Mouse (Mus musculus): ENCODE data around the gene Slc25a47. TPM values are rescaled to one million over a fixed set of nuclear protein-coding genes. Genes with fewer than 3 reads are reported as not detected.

Slc25a47 gene
- polyA plus RNA-seq, 1 experiment = 6.6 TPM

DNA sequence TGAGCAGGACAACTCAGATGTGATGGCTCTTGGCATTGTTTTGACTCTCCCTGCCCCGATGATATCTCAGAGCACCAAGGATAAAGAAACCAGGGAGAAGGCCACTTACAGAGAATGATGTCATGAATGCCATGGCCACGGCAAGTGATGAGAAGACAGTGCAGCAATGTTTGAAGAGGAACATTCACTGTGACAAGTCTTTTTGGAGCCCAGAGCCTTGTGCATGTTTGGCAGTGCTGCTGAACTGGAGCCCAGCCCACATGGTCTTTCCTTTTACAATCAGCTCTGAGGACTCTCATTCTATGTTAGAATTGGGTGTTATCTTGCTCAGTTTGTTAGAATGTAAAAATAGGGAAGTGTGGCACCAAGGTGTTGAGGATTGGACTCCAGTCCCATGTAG, 27.4 kb upstream of the Slc25a47 start:
- H3K4me3 ChIP-seq (ENCODE audit: insufficient read depth, low read length) = no peak overlapping the region
- H3K27ac ChIP-seq (ENCODE audit: insufficient read depth, low read length) = no peak overlapping the region
- peaks cover 3% of the 10 kb centered on the region; the same call in 1 of the 2 replicates for H3K4me1 ChIP-seq (ENCODE audit: control insufficient read depth, insufficient read depth, low read length)
- no peak for TF ChIP-seq POLR2A (IDR thresholded peaks at IDR 0.05; ENCODE audit: low read depth, low read length)
- no peak for TF ChIP-seq CTCF (IDR thresholded peaks at IDR 0.05; ENCODE audit: borderline replicate concordance, insufficient read depth, low read length)

GRCm38 (mm10) chr12:108809771-108810170, 26.1 kb upstream of the Slc25a47 start:
- Histone ChIP-seq H3K4me3 (ENCODE audit: insufficient read depth, low read length) (no peak overlapping the region), H3K27ac (ENCODE audit: insufficient read depth, low read length) (no peak overlapping the region), H3K4me1 (ENCODE audit: control insufficient read depth, insufficient read depth, low read length) (peaks cover 3% of the 10 kb centered on the region; the same call in 1 of the 2 replicates)
- no peak for TF ChIP-seq POLR2A (IDR thresholded peaks at IDR 0.05; ENCODE audit: low read depth, low read length)
- TF ChIP-seq CTCF (IDR thresholded peaks at IDR 0.05; ENCODE audit: borderline replicate concordance, insufficient read depth, low read length) = no peak

- TF ChIP-seq CTCF (IDR thresholded peaks at IDR 0.05; ENCODE audit: borderline replicate concordance, insufficient read depth, low read length) (no peak), POLR2A (IDR thresholded peaks at IDR 0.05; ENCODE audit: low read depth, low read length) (no peak)
- Histone ChIP-seq H3K27ac (ENCODE audit: insufficient read depth, low read length) (no peak overlapping the region), H3K4me3 (ENCODE audit: insufficient read depth, low read length) (no peak overlapping the region), H3K4me1 (ENCODE audit: control insufficient read depth, insufficient read depth, low read length) (peaks cover 3% of the 10 kb centered on the region; the same call in 1 of the 2 replicates)
Observed at GRCm38 (mm10) chr12:108810309-108810708, 25.5 kb upstream of the Slc25a47 start.

GRCm38 (mm10) chr12:108811133-108811532, 24.7 kb upstream of the Slc25a47 start:
- no peak overlapping the region; the same call in 1 of the 2 replicates for H3K27ac ChIP-seq (ENCODE audit: insufficient read depth, low read length)
- H3K4me1 ChIP-seq (ENCODE audit: control insufficient read depth, insufficient read depth, low read length) = peaks cover 3% of the 10 kb centered on the region; the same call in 1 of the 2 replicates
- TF ChIP-seq CTCF (IDR thresholded peaks at IDR 0.05; ENCODE audit: borderline replicate concordance, insufficient read depth, low read length) (no peak), POLR2A (IDR thresholded peaks at IDR 0.05; ENCODE audit: low read depth, low read length) (no peak)
- no peak overlapping the region for H3K4me3 ChIP-seq (ENCODE audit: insufficient read depth, low read length)

- TF ChIP-seq CTCF (IDR thresholded peaks at IDR 0.05; ENCODE audit: borderline replicate concordance, insufficient read depth, low read length) (no peak), POLR2A (IDR thresholded peaks at IDR 0.05; ENCODE audit: low read depth, low read length) (no peak)
- no peak overlapping the region for H3K27ac ChIP-seq (ENCODE audit: insufficient read depth, low read length)
Observed at GRCm38 (mm10) chr12:108812463-108812862, 23.4 kb upstream of the Slc25a47 start.

DNA sequence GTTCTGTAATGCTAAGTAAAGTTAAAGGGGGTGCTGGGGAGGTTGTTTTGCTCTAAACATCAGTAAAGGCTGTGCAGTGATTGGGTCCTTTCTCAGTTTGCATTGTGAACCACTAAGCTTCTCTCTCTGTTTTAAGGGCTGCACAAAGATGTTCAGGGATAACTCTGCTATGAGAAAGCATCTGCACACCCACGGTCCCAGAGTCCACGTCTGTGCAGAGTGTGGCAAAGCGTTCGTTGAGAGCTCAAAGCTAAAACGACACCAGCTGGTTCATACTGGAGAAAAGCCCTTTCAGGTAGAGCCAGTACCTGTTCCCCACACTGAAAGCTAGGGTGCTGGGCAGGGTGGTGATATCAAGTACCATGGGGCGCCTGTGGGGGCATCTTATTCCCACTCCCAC, 21.4 kb upstream of the Slc25a47 start:
- TF ChIP-seq POLR2A (IDR thresholded peaks at IDR 0.05; ENCODE audit: low read depth, low read length) (no peak), CTCF (IDR thresholded peaks at IDR 0.05; ENCODE audit: borderline replicate concordance, insufficient read depth, low read length) (no peak)
- H3K4me1 ChIP-seq (ENCODE audit: control insufficient read depth, insufficient read depth, low read length) = peaks cover 3% of the 10 kb centered on the region; the same call in 1 of the 2 replicates
- H3K4me3 ChIP-seq (ENCODE audit: insufficient read depth, low read length) = no peak overlapping the region
- H3K27ac ChIP-seq (ENCODE audit: insufficient read depth, low read length) = no peak overlapping the region

More at GRCm38 (mm10) chr12:108812463-108812862, 23.4 kb upstream of the Slc25a47 start:
- Histone ChIP-seq H3K4me1 (ENCODE audit: control insufficient read depth, insufficient read depth, low read length) (peaks cover 3% of the 10 kb centered on the region; the same call in 1 of the 2 replicates), H3K4me3 (ENCODE audit: insufficient read depth, low read length) (no peak overlapping the region)

DNA sequence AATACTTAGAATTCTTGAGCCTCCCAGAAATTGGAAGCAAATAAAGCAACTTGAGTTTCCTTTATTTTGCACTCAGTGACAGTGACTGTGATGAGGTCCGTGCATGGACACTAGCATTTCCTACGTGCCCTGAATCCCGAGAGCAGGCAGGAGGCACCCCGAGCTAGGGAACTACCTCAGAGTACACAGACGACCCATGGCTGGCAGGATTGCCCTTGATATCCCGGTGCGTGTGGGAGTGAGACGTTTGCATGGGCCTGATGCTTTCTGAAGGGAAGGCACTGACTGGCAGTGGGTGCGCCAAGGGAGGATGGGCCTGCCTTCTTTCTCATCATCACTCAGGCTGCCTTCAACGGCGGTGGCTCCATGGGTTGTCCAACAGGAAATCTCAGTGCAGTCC, 19.3 kb upstream of the Slc25a47 start:
- Histone ChIP-seq H3K27ac (ENCODE audit: insufficient read depth, low read length) (no peak overlapping the region), H3K4me3 (ENCODE audit: insufficient read depth, low read length) (no peak overlapping the region), H3K4me1 (ENCODE audit: control insufficient read depth, insufficient read depth, low read length) (no peaks in the 10 kb centered on the region)
- no peak for TF ChIP-seq POLR2A (IDR thresholded peaks at IDR 0.05; ENCODE audit: low read depth, low read length)
- no peak for TF ChIP-seq CTCF (IDR thresholded peaks at IDR 0.05; ENCODE audit: borderline replicate concordance, insufficient read depth, low read length)

DNA sequence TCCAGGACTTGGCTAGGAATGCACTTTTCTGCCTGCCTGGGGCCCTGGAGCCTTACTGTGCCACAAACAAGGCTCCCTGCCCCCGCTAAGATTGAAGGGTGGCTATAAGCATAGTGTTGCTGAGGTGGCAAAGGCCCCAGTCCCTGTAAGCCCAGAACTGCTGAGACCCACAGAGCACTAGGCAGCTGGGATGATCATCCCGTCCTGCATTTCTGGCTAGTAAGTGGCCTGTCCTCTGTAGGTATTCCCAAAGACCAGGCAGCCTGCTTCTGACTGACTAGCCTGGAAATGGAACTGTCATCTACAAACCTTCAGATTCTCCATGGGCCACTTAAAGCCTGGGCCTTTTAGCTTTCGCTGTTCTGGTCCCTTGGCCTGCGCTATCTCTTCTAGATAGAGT, 15.4 kb upstream of the Slc25a47 start:
- H3K4me3 ChIP-seq (ENCODE audit: insufficient read depth, low read length) = no peak overlapping the region
- H3K4me1 ChIP-seq (ENCODE audit: control insufficient read depth, insufficient read depth, low read length) = no peaks in the 10 kb centered on the region
- TF ChIP-seq POLR2A (IDR thresholded peaks at IDR 0.05; ENCODE audit: low read depth, low read length) (no peak), CTCF (IDR thresholded peaks at IDR 0.05; ENCODE audit: borderline replicate concordance, insufficient read depth, low read length) (no peak)
- no peak overlapping the region for H3K27ac ChIP-seq (ENCODE audit: insufficient read depth, low read length)

DNA sequence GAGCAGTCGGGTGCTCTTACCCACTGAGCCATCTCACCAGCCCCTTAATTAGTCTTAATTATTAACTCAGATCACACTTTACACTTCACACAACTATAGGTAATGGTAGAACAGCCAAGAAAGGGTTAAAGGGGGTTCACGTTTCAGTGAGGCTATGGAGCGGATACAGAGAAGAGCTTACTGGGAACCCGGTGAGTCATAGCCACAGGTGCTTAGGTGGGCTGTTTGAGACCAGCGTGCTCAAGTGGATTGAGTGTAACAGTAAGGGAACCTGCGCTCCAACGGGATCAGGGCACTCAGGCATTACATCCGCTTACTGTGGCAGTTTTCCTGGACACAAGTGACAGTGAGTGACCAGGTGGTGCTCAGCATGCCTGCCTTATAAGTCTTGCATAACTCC, 12.8 kb upstream of the Slc25a47 start:
- H3K4me3 ChIP-seq (ENCODE audit: insufficient read depth, low read length) = no peak overlapping the region
- no peak overlapping the region for H3K27ac ChIP-seq (ENCODE audit: insufficient read depth, low read length)
- H3K4me1 ChIP-seq (ENCODE audit: control insufficient read depth, insufficient read depth, low read length) = no peaks in the 10 kb centered on the region
- no peak for TF ChIP-seq CTCF (IDR thresholded peaks at IDR 0.05; ENCODE audit: borderline replicate concordance, insufficient read depth, low read length)
- TF ChIP-seq POLR2A (IDR thresholded peaks at IDR 0.05; ENCODE audit: low read depth, low read length) = no peak

DNA sequence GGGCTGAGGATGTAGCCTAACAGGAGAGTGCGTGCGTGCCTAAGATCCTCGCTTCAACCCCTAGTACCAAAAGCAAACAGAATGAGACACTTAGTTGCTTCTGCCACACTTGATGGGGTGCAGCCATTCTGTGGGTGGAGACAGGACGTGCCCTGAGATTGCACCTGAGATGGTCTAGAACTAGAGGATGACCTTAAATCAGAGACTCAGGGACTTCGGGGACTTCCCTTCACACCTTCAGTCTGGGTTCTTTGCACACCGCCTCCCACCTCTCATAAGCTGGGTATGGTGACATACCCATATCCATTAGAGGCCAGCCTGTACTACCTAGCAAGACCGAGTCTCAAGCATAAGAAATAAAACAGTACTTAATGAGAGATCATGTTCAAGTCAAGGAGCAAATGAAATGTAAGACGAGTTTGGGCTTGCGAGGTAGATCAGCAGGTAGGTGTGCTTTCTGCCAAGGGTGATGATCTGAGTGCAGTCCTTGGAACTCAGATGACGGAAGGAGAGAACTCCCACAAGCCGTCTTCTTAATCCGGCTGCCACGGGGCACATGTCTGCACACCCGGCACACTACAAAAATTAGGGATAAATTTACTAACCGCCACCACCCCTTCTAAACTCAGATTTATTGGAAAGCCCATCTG, 11.5 kb upstream of the Slc25a47 start:
- TF ChIP-seq CTCF (IDR thresholded peaks at IDR 0.05; ENCODE audit: borderline replicate concordance, insufficient read depth, low read length) (no peak), POLR2A (IDR thresholded peaks at IDR 0.05; ENCODE audit: low read depth, low read length) (no peak)
- no peak overlapping the region for H3K4me3 ChIP-seq (ENCODE audit: insufficient read depth, low read length)
- H3K27ac ChIP-seq (ENCODE audit: insufficient read depth, low read length) = no peak overlapping the region
- no peaks in the 10 kb centered on the region for H3K4me1 ChIP-seq (ENCODE audit: control insufficient read depth, insufficient read depth, low read length)

All from embryonic fibroblast, embryonic 13.5 days (primary cell).